Mouse (Mus musculus): ENCODE data around the gene Ak4. TPM values are rescaled to one million over a fixed set of nuclear protein-coding genes. Genes with fewer than 3 reads are reported as not detected.
A peak's percentile ranks its signal among the peaks of the same experiment; 100 is the strongest.

Ak4 gene
- polyA plus RNA-seq, 1 experiment from 2014 or later = 21.1 TPM

GRCm38 (mm10) chr4:101462065-101462464 is 43.0 kb downstream of the Ak4 start:
- H3K27me3 ChIP-seq (ENCODE audit: control insufficient read depth, insufficient read depth, low read depth, low read length) = no peaks in the 10 kb centered on the region
- H3K36me3 ChIP-seq (ENCODE audit: control insufficient read depth, insufficient read depth, low read length) = no peaks in the 10 kb centered on the region
- H3K4me3 ChIP-seq (ENCODE audit: low read length) = no peak overlapping the region
- no peak overlapping the region for H3K27ac ChIP-seq (ENCODE audit: low read length)
- no peaks in the 10 kb centered on the region for H3K9me3 ChIP-seq (ENCODE audit: control insufficient read depth, low read length)
- H3K9ac ChIP-seq (ENCODE audit: low read length) = no peak overlapping the region
- ATAC-seq (ENCODE audit: low read depth) = no peak; the same call in 1 of the 2 replicates
- no peak overlapping the region for H3K4me2 ChIP-seq (ENCODE audit: low read depth, low read length)
- WGBS = 59% methylated on average over 2 of the region's 2 CpGs
- no peaks in the 10 kb centered on the region for H3K4me1 ChIP-seq (replicated peaks; ENCODE audit: control insufficient read depth, insufficient read depth, low read length)

- Histone ChIP-seq H3K4me2 (ENCODE audit: low read depth, low read length) (no peak overlapping the region), H3K9ac (ENCODE audit: low read length) (no peak overlapping the region), H3K27ac (ENCODE audit: low read length) (no peak overlapping the region), H3K36me3 (ENCODE audit: control insufficient read depth, insufficient read depth, low read length) (no peaks in the 10 kb centered on the region), H3K27me3 (ENCODE audit: control insufficient read depth, insufficient read depth, low read depth, low read length) (no peaks in the 10 kb centered on the region), H3K4me1 (replicated peaks; ENCODE audit: control insufficient read depth, insufficient read depth, low read length) (no peaks in the 10 kb centered on the region), H3K9me3 (ENCODE audit: control insufficient read depth, low read length) (no peaks in the 10 kb centered on the region), H3K4me3 (ENCODE audit: low read length) (no peak overlapping the region)
- no peak for ATAC-seq (ENCODE audit: low read depth)
- 88% methylated on average over 3 of the region's 3 CpGs for WGBS
Observed at GRCm38 (mm10) chr4:101466264-101466663, 47.2 kb downstream of the Ak4 start.

- Histone ChIP-seq H3K4me3 (ENCODE audit: low read length) (no peak overlapping the region), H3K27me3 (ENCODE audit: control insufficient read depth, insufficient read depth, low read depth, low read length) (no peaks in the 10 kb centered on the region), H3K36me3 (ENCODE audit: control insufficient read depth, insufficient read depth, low read length) (no peaks in the 10 kb centered on the region), H3K4me2 (ENCODE audit: low read depth, low read length) (no peak overlapping the region), H3K27ac (ENCODE audit: low read length) (no peak overlapping the region), H3K9ac (ENCODE audit: low read length) (no peak overlapping the region), H3K4me1 (replicated peaks; ENCODE audit: control insufficient read depth, insufficient read depth, low read length) (no peaks in the 10 kb centered on the region), H3K9me3 (ENCODE audit: control insufficient read depth, low read length) (no peaks in the 10 kb centered on the region)
- 64% methylated on average over 5 of the region's 5 CpGs for WGBS
- ATAC-seq (ENCODE audit: low read depth) = no peak
Observed at GRCm38 (mm10) chr4:101469242-101469641, 50.2 kb downstream of the Ak4 start.

GRCm38 (mm10) chr4:101470543-101470942 is 51.5 kb downstream of the Ak4 start:
- Histone ChIP-seq H3K4me1 (replicated peaks; ENCODE audit: control insufficient read depth, insufficient read depth, low read length) (no peaks in the 10 kb centered on the region), H3K4me2 (ENCODE audit: low read depth, low read length) (no peak overlapping the region), H3K36me3 (ENCODE audit: control insufficient read depth, insufficient read depth, low read length) (no peaks in the 10 kb centered on the region), H3K4me3 (ENCODE audit: low read length) (no peak overlapping the region), H3K9ac (ENCODE audit: low read length) (no peak overlapping the region), H3K9me3 (ENCODE audit: control insufficient read depth, low read length) (no peaks in the 10 kb centered on the region), H3K27me3 (ENCODE audit: control insufficient read depth, insufficient read depth, low read depth, low read length) (no peaks in the 10 kb centered on the region), H3K27ac (ENCODE audit: low read length) (no peak overlapping the region)
- ATAC-seq (ENCODE audit: low read depth) = no peak
- 49% methylated on average over 5 of the region's 5 CpGs for WGBS

GRCm38 (mm10) chr4:101472767-101473166 is 53.7 kb downstream of the Ak4 start:
- 74% methylated on average over 3 of the region's 3 CpGs for WGBS
- Histone ChIP-seq H3K27ac (ENCODE audit: low read length) (no peak overlapping the region), H3K27me3 (ENCODE audit: control insufficient read depth, insufficient read depth, low read depth, low read length) (no peaks in the 10 kb centered on the region), H3K36me3 (ENCODE audit: control insufficient read depth, insufficient read depth, low read length) (no peaks in the 10 kb centered on the region), H3K4me1 (replicated peaks; ENCODE audit: control insufficient read depth, insufficient read depth, low read length) (no peaks in the 10 kb centered on the region), H3K4me2 (ENCODE audit: low read depth, low read length) (no peak overlapping the region), H3K9ac (ENCODE audit: low read length) (no peak overlapping the region), H3K4me3 (ENCODE audit: low read length) (no peak overlapping the region), H3K9me3 (ENCODE audit: control insufficient read depth, low read length) (no peaks in the 10 kb centered on the region)
- no peak for ATAC-seq (ENCODE audit: low read depth)

- no peak overlapping the region for H3K27ac ChIP-seq (ENCODE audit: low read length)
- WGBS = 72% methylated on average over 8 of the region's 8 CpGs
- H3K9me3 ChIP-seq (ENCODE audit: control insufficient read depth, low read length) = no peaks in the 10 kb centered on the region
- no peak overlapping the region for H3K4me2 ChIP-seq (ENCODE audit: low read depth, low read length)
- no peak overlapping the region for H3K4me3 ChIP-seq (ENCODE audit: low read length)
- H3K27me3 ChIP-seq (ENCODE audit: control insufficient read depth, insufficient read depth, low read depth, low read length) = peaks cover 6% of the 10 kb centered on the region; the same call in 1 of the 2 replicates
- ATAC-seq (ENCODE audit: low read depth) = peak; percentile 43
- no peaks in the 10 kb centered on the region for H3K4me1 ChIP-seq (replicated peaks; ENCODE audit: control insufficient read depth, insufficient read depth, low read length)
- H3K36me3 ChIP-seq (ENCODE audit: control insufficient read depth, insufficient read depth, low read length) = no peaks in the 10 kb centered on the region
- H3K9ac ChIP-seq (ENCODE audit: low read length) = no peak overlapping the region
Observed at GRCm38 (mm10) chr4:101490320-101490917, 71.3 kb downstream of the Ak4 start.

- Histone ChIP-seq H3K9me3 (ENCODE audit: control insufficient read depth, low read length) (no peaks in the 10 kb centered on the region), H3K4me2 (ENCODE audit: low read depth, low read length) (no peak overlapping the region), H3K36me3 (ENCODE audit: control insufficient read depth, insufficient read depth, low read length) (no peaks in the 10 kb centered on the region), H3K4me1 (replicated peaks; ENCODE audit: control insufficient read depth, insufficient read depth, low read length) (peaks cover 6% of the 10 kb centered on the region; the same call in 1 of the 2 replicates), H3K4me3 (ENCODE audit: low read length) (no peak overlapping the region), H3K9ac (ENCODE audit: low read length) (no peak overlapping the region), H3K27ac (ENCODE audit: low read length) (no peak overlapping the region), H3K27me3 (ENCODE audit: control insufficient read depth, insufficient read depth, low read depth, low read length) (peaks cover 17% of the 10 kb centered on the region)
- ATAC-seq (ENCODE audit: low read depth) = no peak
- 63% methylated on average over 6 of the region's 6 CpGs for WGBS
Observed at GRCm38 (mm10) chr4:101491704-101492103, 72.6 kb downstream of the Ak4 start.

GRCm38 (mm10) chr4:101493611-101494197 is 74.6 kb downstream of the Ak4 start:
- ATAC-seq (ENCODE audit: low read depth) = peak; percentile 35; the same call in 1 of the 2 replicates
- H3K27ac ChIP-seq (ENCODE audit: low read length) = no peak overlapping the region
- no peaks in the 10 kb centered on the region for H3K36me3 ChIP-seq (ENCODE audit: control insufficient read depth, insufficient read depth, low read length)
- peaks cover 13% of the 10 kb centered on the region; the same call in 1 of the 2 replicates for H3K4me1 ChIP-seq (replicated peaks; ENCODE audit: control insufficient read depth, insufficient read depth, low read length)
- H3K4me2 ChIP-seq (ENCODE audit: low read depth, low read length) = no peak overlapping the region
- no peaks in the 10 kb centered on the region for H3K9me3 ChIP-seq (ENCODE audit: control insufficient read depth, low read length)
- no peak overlapping the region for H3K9ac ChIP-seq (ENCODE audit: low read length)
- H3K27me3 ChIP-seq (ENCODE audit: control insufficient read depth, insufficient read depth, low read depth, low read length) = peaks cover 28% of the 10 kb centered on the region
- no peak overlapping the region for H3K4me3 ChIP-seq (ENCODE audit: low read length)

- H3K9ac ChIP-seq (ENCODE audit: low read length) = peak overlapping the region; percentile 57
- peaks cover 13% of the 10 kb centered on the region; the same call in 1 of the 2 replicates for H3K4me1 ChIP-seq (replicated peaks; ENCODE audit: control insufficient read depth, insufficient read depth, low read length)
- no peaks in the 10 kb centered on the region for H3K9me3 ChIP-seq (ENCODE audit: control insufficient read depth, low read length)
- peaks cover 28% of the 10 kb centered on the region for H3K27me3 ChIP-seq (ENCODE audit: control insufficient read depth, insufficient read depth, low read depth, low read length)
- no peak overlapping the region for H3K27ac ChIP-seq (ENCODE audit: low read length)
- 2% methylated on average over 22 of the region's 28 CpGs for WGBS
- no peak for ATAC-seq (ENCODE audit: low read depth)
- peak overlapping the region; percentile 98 for H3K4me2 ChIP-seq (ENCODE audit: low read depth, low read length)
- peak overlapping the region; percentile 61 for H3K4me3 ChIP-seq (ENCODE audit: low read length)
- H3K36me3 ChIP-seq (ENCODE audit: control insufficient read depth, insufficient read depth, low read length) = no peaks in the 10 kb centered on the region
Observed at GRCm38 (mm10) chr4:101496188-101496533, 77.1 kb downstream of the Ak4 start.

All from lung, embryonic 16.5 days (tissue).